Mouse (Mus musculus): ENCODE measurements around the gene Nsun7.

The Nsun7 gene

GRCm38 (mm10) chr5:66330806-66331205 lies 71.1 kb downstream of the Nsun7 start:
- in situ Hi-C loops (cut with MseI, MboI) = no loop called here

- in situ Hi-C loops (cut with MseI, MboI) = no loop called here
These were observed 77.6 kb downstream of the Nsun7 start for GRCm38 (mm10) chr5:66337025-66337968.

- in situ Hi-C loops (cut with MseI, MboI) = no loop called here
These were observed 78.3 kb downstream of the Nsun7 start for GRCm38 (mm10) chr5:66337969-66338345.

- in situ Hi-C loops (cut with MseI, MboI) = no loop called here
These were observed 78.9 kb downstream of the Nsun7 start for GRCm38 (mm10) chr5:66338583-66338982.

GRCm38 (mm10) chr5:66340356-66341102 lies 80.8 kb downstream of the Nsun7 start:
- in situ Hi-C loops (cut with MseI, MboI) = no loop called here

- in situ Hi-C loops (cut with MseI, MboI) = no loop called here
These were observed 82.2 kb downstream of the Nsun7 start for GRCm38 (mm10) chr5:66341848-66342247.

GRCm38 (mm10) chr5:66342285-66342684 lies 82.6 kb downstream of the Nsun7 start:
- in situ Hi-C loops (cut with MseI, MboI) = no loop called here

GRCm38 (mm10) chr5:66344182-66344581 lies 84.5 kb downstream of the Nsun7 start:
- in situ Hi-C loops (cut with MseI, MboI) = no loop called here

GRCm38 (mm10) chr5:66345140-66345539 lies 85.4 kb downstream of the Nsun7 start:
- in situ Hi-C loops (cut with MseI, MboI) = no loop called here

- in situ Hi-C loops (cut with MseI, MboI) = no loop called here
These were observed 87.1 kb downstream of the Nsun7 start for GRCm38 (mm10) chr5:66346756-66347155.

Data from mouse trophoblast stem cell (cell line).